Mouse (Mus musculus) ES-E14 (cell line): ENCODE data around the gene Tmem80. TPM values are rescaled to one million over a fixed set of nuclear protein-coding genes. Genes with fewer than 3 reads are reported as not detected.

ENCODE experiments used
- DNase-seq: peaks from one replicate; pipeline ENCODE4 v3.0.0-alpha.2; 2013; ENCODE audit warnings: low read depth, low spot score
- H3K27ac ChIP-seq: 2 replicates; pipeline ENCODE4 v1.5.1; 2012; ENCODE audit warnings: low read depth, mild to moderate bottlenecking, low read length, moderate library complexity, mixed read lengths; ENCODE audit not compliant: poor library complexity, insufficient read depth, severe bottlenecking
- H3K36me3 ChIP-seq: 2 replicates; pipeline ENCODE4 v1.6.1; 2012; ENCODE audit warnings: mild to moderate bottlenecking, low read length, moderate library complexity, mixed read lengths; ENCODE audit not compliant: control insufficient read depth, poor library complexity, insufficient read depth, severe bottlenecking
- H3K4me1 ChIP-seq, 2 experiments: fragments of 150-350 bp in 1 of 2; sonication (generic) in 1 of 2; 2 replicates each; pipeline ENCODE4 v1.6.1; 2012; ENCODE audit warnings: low read length in 2 of 2, mild to moderate bottlenecking in 1 of 2, mixed read lengths in 1 of 2; ENCODE audit not compliant: control insufficient read depth in 2 of 2, insufficient read depth in 2 of 2, poor library complexity in 1 of 2
- H3K4me3 ChIP-seq, 2 experiments: fragments of 150-350 bp in 1 of 2; sonication (generic) in 1 of 2; 2 replicates each; pipeline ENCODE4 v1.5.1; 2012; ENCODE audit warnings: low read length in 2 of 2, low read depth in 1 of 2, mild to moderate bottlenecking in 1 of 2, mixed read lengths in 1 of 2; ENCODE audit not compliant: insufficient read depth in 1 of 2, poor library complexity in 1 of 2, severe bottlenecking in 1 of 2
- H3K9ac ChIP-seq: 2 replicates; pipeline ENCODE4 v1.6.1; 2012; ENCODE audit warnings: low read depth, mild to moderate bottlenecking, low read length, mixed read lengths; ENCODE audit not compliant: poor library complexity, insufficient read depth, severe bottlenecking
- H3K9me3 ChIP-seq: fragments of 150-350 bp; sonication (generic); 2 replicates; pipeline ENCODE4 v1.6.1; 2012; ENCODE audit warnings: low read depth, mild to moderate bottlenecking, low read length; ENCODE audit not compliant: control insufficient read depth, insufficient read depth
- CHD2 ChIP-seq: IDR thresholded peaks from 2 replicates; pipeline ENCODE4 v1.6.1; 2014; ENCODE audit warnings: mild to moderate bottlenecking, low read depth, low read length, inconsistent platforms
- HCFC1 ChIP-seq: IDR thresholded peaks from 2 replicates; pipeline ENCODE4 v1.6.1; 2012; ENCODE audit warnings: low read length, inconsistent platforms, borderline replicate concordance; ENCODE audit not compliant: insufficient read depth
- MAFK ChIP-seq: IDR thresholded peaks from 2 replicates; pipeline ENCODE4 v1.6.1; 2014; ENCODE audit warnings: mild to moderate bottlenecking, low read depth, low read length, inconsistent platforms; ENCODE audit not compliant: insufficient read depth
- ZC3H11A ChIP-seq: IDR thresholded peaks from 2 replicates; pipeline ENCODE4 v1.6.1; 2012; ENCODE audit warnings: low read depth, mild to moderate bottlenecking, inconsistent platforms, low read length, borderline replicate concordance
- ZNF384 ChIP-seq: IDR thresholded peaks from 2 replicates; pipeline ENCODE4 v1.6.1; 2012; ENCODE audit warnings: low read depth, low read length, inconsistent platforms
- in situ Hi-C, 2 experiments: fragments of 600-800 bp; cut with MboI; formaldehyde crosslinking; loops; one replicate each; pipeline ENCODE4 v1.15.1; 2025; ENCODE audit warnings: low sequenced_read_pairs in 2 of 2, inconsistent platforms in 1 of 2; ENCODE audit not compliant: unreplicated experiment in 2 of 2
- total RNA-seq: library from RNA; depleted of rRNA; stranded (reverse); fragments of 300-350 nt; gene quantifications from 2 replicates; pipeline ENCODE4 v1.2.3, GENCODE M21; 2012

Gene Tmem80
- total RNA-seq, 1 experiment = 9.7 TPM

GRCm38 (mm10) chr7:141288042-141288441 is 39.5 kb upstream of the Tmem80 start:
- H3K9me3 ChIP-seq = no peaks in the 10 kb centered on the region
- TF ChIP-seq HCFC1 (no peak), ZC3H11A (no peak), MAFK (no peak), ZNF384 (no peak), CHD2 (no peak)
- no peak overlapping the region for H3K4me3 ChIP-seq
- in situ Hi-C loops = no loop called here
- peaks cover 2 to 3% of the 10 kb centered on the region in 2 experiments; a peak in 3 of 4 replicates for H3K4me1 ChIP-seq
- H3K9ac ChIP-seq = no peak overlapping the region
- DNase-seq = no peak
- no peaks in the 10 kb centered on the region for H3K36me3 ChIP-seq
- H3K27ac ChIP-seq = no peak overlapping the region

- in situ Hi-C loops = no loop called here
- TF ChIP-seq HCFC1 (no peak), CHD2 (no peak), ZNF384 (no peak), ZC3H11A (no peak), MAFK (no peak)
- Histone ChIP-seq H3K4me1 (peaks cover 2 to 11% of the 10 kb centered on the region in 2 experiments; a peak in 3 of 4 replicates), H3K9ac (peak within 1 kb of the TSS; percentile 20), H3K27ac (no peak within 1 kb of the TSS), H3K9me3 (no peaks in the 10 kb centered on the region), H3K36me3 (0 out of 2 replicates have a peak, but pooled peaks cover under 1% of the 10 kb centered on the region), H3K4me3 (peak within 1 kb of the TSS; percentile 49 to 65)
- DNase-seq = no peak
These were observed 35.5 kb upstream of the Tmem80 start, which contains the start of gene Drd4 for GRCm38 (mm10) chr7:141291921-141292582. Drd4 (plus strand) TSS chr7:141292006.

GRCm38 (mm10) chr7:141292583-141293388 is 34.8 kb upstream of the Tmem80 start:
- no peak for TF ChIP-seq MAFK
- TF ChIP-seq ZNF384 = no peak
- TF ChIP-seq HCFC1 = no peak
- TF ChIP-seq CHD2 = no peak
- TF ChIP-seq ZC3H11A = no peak
- no peak for DNase-seq
- in situ Hi-C loops = no loop called here
- H3K9ac ChIP-seq = no peak overlapping the region; the same call in 1 of the 2 replicates
- peaks cover 2 to 11% of the 10 kb centered on the region in 2 experiments; a peak in 3 of 4 replicates for H3K4me1 ChIP-seq
- H3K27ac ChIP-seq = no peak overlapping the region
- H3K4me3 ChIP-seq = no peak overlapping the region; a peak in 1 of 4 replicates
- H3K9me3 ChIP-seq = no peaks in the 10 kb centered on the region
- peaks cover 5% of the 10 kb centered on the region; the same call in 1 of the 2 replicates for H3K36me3 ChIP-seq

- peak overlapping the region; percentile 14 to 62 for H3K4me3 ChIP-seq
- TF ChIP-seq CHD2 (no peak), ZNF384 (no peak), HCFC1 (no peak), ZC3H11A (no peak), MAFK (no peak)
- no peak for DNase-seq
- H3K9ac ChIP-seq = peak overlapping the region; percentile 55
- H3K9me3 ChIP-seq = no peaks in the 10 kb centered on the region
- H3K4me1 ChIP-seq = peaks cover 0 to 11% of the 10 kb centered on the region in 2 experiments; a peak in 1 of 4 replicates
- in situ Hi-C loops = no loop called here
- peaks cover 5% of the 10 kb centered on the region; the same call in 1 of the 2 replicates for H3K36me3 ChIP-seq
- H3K27ac ChIP-seq = no peak overlapping the region
These were observed 33.6 kb upstream of the Tmem80 start for GRCm38 (mm10) chr7:141293852-141294471.
